Mouse (Mus musculus): ENCODE data around the gene Uggt1.

- TF ChIP-seq POLR2A (IDR thresholded peaks at IDR 0.05; ENCODE audit: insufficient read depth, low read length): no peak
- TF ChIP-seq CTCF (IDR thresholded peaks at IDR 0.05; ENCODE audit: low read depth, low read length): no peak
Observed at GRCm38 (mm10) chr1:36148809-36149208, 95.7 kb downstream of the Uggt1 start.
